Mouse (Mus musculus) CH12.LX (cell line): ENCODE measurements around the gene Btg1. TPM values are rescaled to one million over a fixed set of nuclear protein-coding genes. Genes with fewer than 3 reads are reported as not detected.

Experiments
- DNase-seq: peaks from one replicate; pipeline ENCODE4 v3.0.0-alpha.2; 2013; ENCODE audit errors: extremely low read depth
- H3K27ac ChIP-seq: 2 replicates; pipeline ENCODE4 v1.5.1; 2012; ENCODE audit warnings: low read depth, mild to moderate bottlenecking, control low read depth, moderate library complexity; ENCODE audit not compliant: insufficient read depth
- H3K27me3 ChIP-seq: replicated peaks from 2 replicates; pipeline ENCODE3; 2012; ENCODE audit warnings: inconsistent platforms
- H3K36me3 ChIP-seq, 2 experiments: replicated peaks in 1 of 2; 2 replicates each; pipeline versions ENCODE3 to v1.6.1; 2012; ENCODE audit warnings: inconsistent platforms in 1 of 2, low read length in 1 of 2, mild to moderate bottlenecking in 1 of 2, mixed read lengths in 1 of 2, moderate library complexity in 1 of 2; ENCODE audit not compliant: control insufficient read depth in 1 of 2, insufficient read depth in 1 of 2
- H3K4me1 ChIP-seq, 2 experiments: 2 replicates each; pipeline ENCODE4 v1.6.1; 2012; ENCODE audit warnings: inconsistent platforms in 1 of 2, moderate library complexity in 1 of 2; ENCODE audit not compliant: insufficient read depth in 2 of 2, control insufficient read depth in 1 of 2
- H3K4me2 ChIP-seq: 2 replicates; pipeline ENCODE4 v1.6.1; 2012; ENCODE audit warnings: low read depth, mild to moderate bottlenecking, control low read depth; ENCODE audit not compliant: poor library complexity, insufficient read depth, severe bottlenecking
- H3K4me3 ChIP-seq, 3 experiments: fragments of 150-350 bp in 1 of 3; sonication (generic) in 1 of 3; replicated peaks in 1 of 3; 2 replicates each; pipeline versions ENCODE3 to v1.5.1; 2011 to 2012; ENCODE audit warnings: low read depth in 2 of 3, low read length in 2 of 3, mild to moderate bottlenecking in 2 of 3, moderate library complexity in 2 of 3, control low read depth in 1 of 3, improper control_type of control experiment in 1 of 3, inconsistent platforms in 1 of 3, mixed read lengths in 1 of 3; ENCODE audit not compliant: poor library complexity in 1 of 3
- H3K79me2 ChIP-seq: replicated peaks from 2 replicates; pipeline ENCODE4 v1.6.1; 2012; ENCODE audit warnings: mild to moderate bottlenecking, moderate library complexity; ENCODE audit not compliant: control insufficient read depth, poor library complexity, insufficient read depth, severe bottlenecking; ENCODE audit errors: extremely low read depth
- H3K9ac ChIP-seq: 2 replicates; pipeline ENCODE4 v1.6.1; 2012; ENCODE audit warnings: low read depth, mild to moderate bottlenecking, control low read depth, moderate library complexity; ENCODE audit not compliant: insufficient read depth
- H3K9me3 ChIP-seq: replicated peaks from 2 replicates; pipeline ENCODE3; 2012; ENCODE audit warnings: low read length, inconsistent platforms, mixed read lengths
- CHD1 ChIP-seq: IDR thresholded peaks from 2 replicates; pipeline ENCODE4 v1.6.1; 2012; ENCODE audit warnings: low read depth, low read length, improper control_type of control experiment, inconsistent platforms
- CTCF ChIP-seq, 2 experiments: IDR thresholded peaks in 1 of 2; conservative IDR thresholded peaks in 1 of 2; 2 replicates each; pipeline ENCODE4 v1.5.1; 2011 to 2012; ENCODE audit warnings: low read depth in 2 of 2, low read length in 2 of 2, improper control_type of control experiment in 1 of 2, inconsistent platforms in 1 of 2, mild to moderate bottlenecking in 1 of 2, moderate library complexity in 1 of 2
- E2F4 ChIP-seq: IDR thresholded peaks from 2 replicates; pipeline ENCODE4 v1.6.1; 2011; ENCODE audit warnings: low read depth, low read length, improper control_type of control experiment; ENCODE audit not compliant: insufficient replicate concordance
- EP300 ChIP-seq: IDR thresholded peaks from 2 replicates; pipeline ENCODE4 v1.6.1; 2011; ENCODE audit warnings: low read length, improper control_type of control experiment
- ETS1 ChIP-seq: conservative IDR thresholded peaks from 2 replicates; pipeline ENCODE4 v1.6.1; 2012; ENCODE audit warnings: low read depth, mild to moderate bottlenecking, inconsistent platforms, low read length, improper control_type of control experiment, moderate library complexity
- IRF4 ChIP-seq: IDR thresholded peaks from 2 replicates; pipeline ENCODE4 v1.6.1; 2014; ENCODE audit warnings: low read depth, mild to moderate bottlenecking, inconsistent platforms, low read length, improper control_type of control experiment
- KAT2A ChIP-seq: IDR thresholded peaks from 2 replicates; pipeline ENCODE4 v1.6.1; 2012; ENCODE audit warnings: low read length, improper control_type of control experiment, inconsistent platforms; ENCODE audit not compliant: insufficient replicate concordance
- MAFK ChIP-seq: IDR thresholded peaks from 2 replicates; pipeline ENCODE4 v1.6.1; 2011; ENCODE audit warnings: low read length, improper control_type of control experiment; ENCODE audit not compliant: insufficient replicate concordance
- MYC ChIP-seq: IDR thresholded peaks from 2 replicates; pipeline ENCODE4 v1.6.1; 2011; ENCODE audit warnings: low read depth, mild to moderate bottlenecking, improper control_type of control experiment, low read length
- NELFE ChIP-seq: IDR thresholded peaks from 2 replicates; pipeline ENCODE4 v1.6.1; 2011; ENCODE audit warnings: low read depth, low read length, improper control_type of control experiment
- POLR2A ChIP-seq: IDR thresholded peaks from 2 replicates; pipeline ENCODE4 v1.6.1; 2011; ENCODE audit warnings: low read depth, mild to moderate bottlenecking, improper control_type of control experiment, low read length
- POLR2AphosphoS2 ChIP-seq: IDR thresholded peaks from 2 replicates; pipeline ENCODE4 v1.6.1; 2011; ENCODE audit warnings: low read depth, low read length, improper control_type of control experiment
- RAD21 ChIP-seq: IDR thresholded peaks from 2 replicates; pipeline ENCODE4 v1.6.1; 2011; ENCODE audit warnings: low read depth, mild to moderate bottlenecking, low read length, improper control_type of control experiment, moderate library complexity
- RCOR1 ChIP-seq: conservative IDR thresholded peaks from 2 replicates; pipeline ENCODE4 v1.6.1; 2012; ENCODE audit warnings: low read depth, mild to moderate bottlenecking, inconsistent platforms, low read length, improper control_type of control experiment
- SIN3A ChIP-seq: IDR thresholded peaks from 2 replicates; pipeline ENCODE4 v1.6.1; 2012; ENCODE audit warnings: low read length, improper control_type of control experiment, inconsistent platforms
- SMC3 ChIP-seq: IDR thresholded peaks from 2 replicates; pipeline ENCODE4 v1.6.1; 2011; ENCODE audit warnings: low read depth, low read length, improper control_type of control experiment
- TBP ChIP-seq: conservative IDR thresholded peaks from 2 replicates; pipeline ENCODE4 v1.6.1; 2011; ENCODE audit warnings: low read depth, low read length, improper control_type of control experiment
- TCF12 ChIP-seq: IDR thresholded peaks from 2 replicates; pipeline ENCODE4 v1.6.1; 2014; ENCODE audit warnings: low read depth, mild to moderate bottlenecking, inconsistent platforms, low read length, improper control_type of control experiment
- USF1 ChIP-seq: IDR thresholded peaks from 2 replicates; pipeline ENCODE4 v1.6.1; 2014; ENCODE audit warnings: low read depth, mild to moderate bottlenecking, inconsistent platforms, low read length, improper control_type of control experiment
- USF2 ChIP-seq: conservative IDR thresholded peaks from 2 replicates; pipeline ENCODE4 v1.6.1; 2011; ENCODE audit warnings: low read depth, low read length, improper control_type of control experiment
- ZMIZ1 ChIP-seq: IDR thresholded peaks from 2 replicates; pipeline ENCODE4 v1.6.1; 2012; ENCODE audit warnings: low read depth, mild to moderate bottlenecking, inconsistent platforms, low read length, improper control_type of control experiment
- ZNF384 ChIP-seq: IDR thresholded peaks from 2 replicates; pipeline ENCODE4 v1.6.1; 2012; ENCODE audit warnings: low read depth, low read length, improper control_type of control experiment, inconsistent platforms
- dilution Hi-C: fragments of 300-500 bp; cut with MboI; formaldehyde crosslinking; loops from 2 replicates; pipeline ENCODE4 v1.14.3; 2020; ENCODE audit warnings: low sequenced_read_pairs; ENCODE audit not compliant: extremely low pct_unique_long_range_greater_than_20kb, extremely low pct_ligation_motif_present
- in situ Hi-C: fragments of 300-500 bp; cut with MboI; formaldehyde crosslinking; loops from 3 replicates; pipeline ENCODE4 v1.14.3; 2019; ENCODE audit warnings: low sequenced_read_pairs, low pct_ligation_motif_present, low pct_unique_long_range_greater_than_20kb, mixed read lengths
- polyA plus RNA-seq: library from polyadenylated mRNA; unstranded; fragments of >175 nt; gene quantifications from 2 replicates; pipeline ENCODE4 v1.2.1, GENCODE M21; 2012; ENCODE audit warnings: low read depth; ENCODE audit not compliant: insufficient read length
- total RNA-seq, 2 experiments: library from RNA; depleted of rRNA; stranded (reverse); fragments of 300-350 nt in 1 of 2; fragments of >200 nt in 1 of 2; gene quantifications; 2 replicates each; pipeline ENCODE4 v1.2.3; 2012 to 2014

Gene Btg1
- total and polyA plus RNA-seq, 3 experiments = 15.8 to 25.1 (median 20.5) TPM

DNA sequence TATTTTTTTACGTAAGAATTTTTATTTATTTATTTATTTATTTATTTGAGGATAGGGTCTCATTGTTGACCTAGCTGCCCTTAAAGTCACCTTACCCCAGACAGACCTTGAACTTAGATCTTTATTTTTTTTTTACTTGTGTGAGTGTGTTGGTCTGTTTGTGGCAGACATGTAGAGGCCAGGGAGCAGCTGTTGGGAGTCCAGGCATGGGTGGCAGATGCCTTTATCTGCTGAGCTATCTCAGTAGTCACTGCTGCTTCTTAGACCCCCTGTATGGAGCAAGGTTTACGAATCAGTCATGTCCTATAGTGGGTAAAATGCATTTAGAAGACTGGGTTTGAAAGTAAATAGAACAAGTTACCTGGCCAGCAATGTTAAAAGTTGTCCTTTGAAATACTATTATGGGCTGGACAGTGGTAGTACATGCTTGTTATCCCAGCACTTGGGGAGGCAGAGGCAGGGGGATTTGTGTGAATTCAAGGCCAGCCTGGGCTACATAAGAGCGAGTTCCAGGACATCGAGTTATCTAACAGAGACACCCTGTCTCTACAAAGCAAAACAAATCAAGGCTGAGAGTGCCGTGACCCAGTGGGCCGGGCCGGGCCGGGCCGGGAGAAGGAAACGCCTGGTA is 9.4 kb downstream of the Btg1 start:
- in situ Hi-C loops (loop anchor here (10.0 to 25.0 kb wide), 3 partner anchors 99 to 536 kb away; no protein-coding TSS in a partner anchor), dilution Hi-C loops (no loop called here)
- no peaks in the 10 kb centered on the region for H3K27me3 ChIP-seq
- no peak overlapping the region for H3K27ac ChIP-seq
- H3K4me1 ChIP-seq = peaks cover 14 to 43% of the 10 kb centered on the region in 2 experiments
- H3K79me2 ChIP-seq = peaks cover 36% of the 10 kb centered on the region
- TF ChIP-seq TCF12 (no peak), MAFK (no peak), IRF4 (no peak), NELFE (no peak), ZMIZ1 (no peak), KAT2A (no peak)
- TF ChIP-seq, all 38 proteins: peak for 0
- no peaks in the 10 kb centered on the region for H3K9me3 ChIP-seq
- H3K36me3 ChIP-seq = peaks cover 3 to 51% of the 10 kb centered on the region in 2 experiments
- no peak overlapping the region for H3K4me2 ChIP-seq
- H3K9ac ChIP-seq = no peak overlapping the region
- no peak overlapping the region for H3K4me3 ChIP-seq
- no peak for DNase-seq

- Histone ChIP-seq H3K27me3 (no peaks in the 10 kb centered on the region), H3K36me3 (peaks cover 3 to 42% of the 10 kb centered on the region in 2 experiments), H3K9ac (no peak overlapping the region), H3K79me2 (peaks cover 26% of the 10 kb centered on the region), H3K4me3 (no peak overlapping the region), H3K9me3 (no peaks in the 10 kb centered on the region), H3K27ac (no peak overlapping the region), H3K4me1 (peaks cover 17 to 35% of the 10 kb centered on the region in 2 experiments)
- dilution Hi-C loops = no loop called here
- no peak for DNase-seq
- no peak for TF ChIP-seq MYC
- TF ChIP-seq ETS1 = no peak
- no peak for TF ChIP-seq ZMIZ1
- no peak for TF ChIP-seq CTCF (conservative IDR thresholded peaks at IDR 0.05 in 1 of 2, IDR thresholded peaks at IDR 0.05 in 1 of 2; ENCODE audit: low read depth in 2 of 2, low read length in 2 of 2)
- TF ChIP-seq SMC3 = no peak
- no peak for TF ChIP-seq MAFK
- TF ChIP-seq POLR2A = no peak
- TF ChIP-seq USF1 = no peak
- no peak for TF ChIP-seq USF2
- TF ChIP-seq POLR2AphosphoS2 = no peak
- TF ChIP-seq KAT2A = no peak
- no peak for TF ChIP-seq IRF4
- TF ChIP-seq RCOR1 = no peak
- no peak for TF ChIP-seq EP300
- TF ChIP-seq RAD21 = no peak
- no peak for TF ChIP-seq SIN3A
- no peak for TF ChIP-seq ZNF384
- no peak for TF ChIP-seq E2F4
- TF ChIP-seq CHD1 = no peak
- no peak for TF ChIP-seq TBP
- TF ChIP-seq, all 38 proteins: peak for 0
- no peak overlapping the region for H3K4me2 ChIP-seq
- in situ Hi-C loops = loop anchor here (10.0 to 25.0 kb wide), 3 partner anchors 97 to 535 kb away; no protein-coding TSS in a partner anchor
These were observed 10.5 kb downstream of the Btg1 start for GRCm38 (mm10) chr10:96627332-96627731.
